Mouse (Mus musculus) cortical plate, adult 2 months (tissue): ENCODE results near the gene Ypel2. TPM values are rescaled to one million over a fixed set of nuclear protein-coding genes. Genes with fewer than 3 reads are reported as not detected.
A peak's percentile ranks its signal among the peaks of the same experiment; 100 is the strongest.

Experiments used
- H3K27ac ChIP-seq: fragments of 200-500 bp; 2 replicates; pipeline ENCODE4 v1.5.1; 2012; ENCODE audit warnings: low read length, control low read depth, inconsistent platforms; ENCODE audit not compliant: insufficient read depth
- H3K4me1 ChIP-seq: fragments of 200-500 bp; 2 replicates; pipeline ENCODE4 v1.6.1; 2011; ENCODE audit warnings: low read length; ENCODE audit not compliant: control insufficient read depth, insufficient read depth
- H3K4me3 ChIP-seq: fragments of 200-500 bp; 2 replicates; pipeline ENCODE4 v1.5.1; 2011; ENCODE audit warnings: mild to moderate bottlenecking, low read length, control low read depth; ENCODE audit not compliant: insufficient read depth
- CTCF ChIP-seq: fragments of 200-500 bp; IDR thresholded peaks from 2 replicates; pipeline ENCODE4 v1.5.1; 2011; ENCODE audit warnings: mild to moderate bottlenecking, control low read depth, low read length; ENCODE audit not compliant: insufficient read depth; ENCODE audit errors: extremely low read depth
- POLR2A ChIP-seq: fragments of 200-500 bp; IDR thresholded peaks from 2 replicates; pipeline ENCODE4 v1.6.1; 2011; ENCODE audit warnings: mild to moderate bottlenecking, low read length, control low read depth; ENCODE audit not compliant: insufficient read depth; ENCODE audit errors: extremely low read depth
- polyA plus RNA-seq: library from polyadenylated mRNA; depleted of rRNA; stranded (reverse); fragments of >200 nt; gene quantifications from 2 replicates; pipeline ENCODE4 v1.2.3, GENCODE M21; 2012

The Ypel2 gene
- polyA plus RNA-seq, 1 experiment, result 32.6 TPM

- H3K4me3 ChIP-seq, result no peak overlapping the region
- no peak for TF ChIP-seq POLR2A
- no peak for TF ChIP-seq CTCF
- H3K27ac ChIP-seq, result no peak overlapping the region
- H3K4me1 ChIP-seq, result peaks cover 19% of the 10 kb centered on the region
Observed at GRCm38 (mm10) chr11:86965079-86965478, 28.4 kb downstream of the Ypel2 start.

DNA sequence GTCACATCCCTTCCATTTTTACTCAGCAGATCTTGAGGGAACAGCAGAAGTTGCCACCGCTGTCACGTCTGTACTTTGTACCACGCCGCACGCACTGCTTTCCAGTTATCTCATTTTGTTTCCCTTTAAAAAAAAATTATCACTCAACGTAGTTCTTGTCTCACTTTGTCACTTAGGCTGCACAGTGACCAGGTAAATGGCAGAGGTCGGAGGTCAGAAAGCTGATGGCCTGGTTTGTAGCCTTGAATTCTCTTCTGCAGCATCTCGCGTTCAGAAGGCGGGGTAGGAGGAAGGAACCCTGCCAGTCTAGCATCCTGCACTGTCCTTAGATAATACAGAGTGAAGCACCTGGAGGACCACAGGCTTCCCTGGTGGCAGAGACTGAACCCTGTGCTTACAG, 29.8 kb downstream of the Ypel2 start:
- peaks cover 21% of the 10 kb centered on the region for H3K4me1 ChIP-seq
- H3K27ac ChIP-seq, result peak overlapping the region; percentile 20; the same call in 1 of the 2 replicates
- no peak for TF ChIP-seq CTCF
- TF ChIP-seq POLR2A, result no peak

DNA sequence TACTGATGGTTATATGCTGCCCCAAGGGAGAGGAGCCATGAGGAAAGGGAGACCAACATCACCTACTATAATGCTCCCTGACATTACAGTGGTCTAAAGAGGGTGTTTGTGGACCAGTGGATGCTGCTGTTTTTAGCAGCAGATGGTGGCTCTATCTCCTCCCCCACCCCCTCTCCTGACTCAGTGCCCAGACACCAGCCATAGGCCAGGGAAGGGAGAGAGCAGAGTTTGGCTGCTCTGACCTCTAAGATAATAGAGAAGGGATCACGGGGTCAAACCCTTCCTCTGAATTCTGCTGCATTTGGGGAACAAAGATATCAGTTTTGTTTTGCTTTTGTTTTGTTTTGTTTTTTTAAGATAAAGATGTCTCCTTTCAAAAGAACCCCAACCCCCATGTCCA, 30.5 kb downstream of the Ypel2 start:
- Histone ChIP-seq H3K27ac (peak overlapping the region; percentile 20), H3K4me1 (peaks cover 23% of the 10 kb centered on the region), H3K4me3 (no peak overlapping the region)
- no peak for TF ChIP-seq POLR2A
- no peak for TF ChIP-seq CTCF

More for the DNA sequence above, 29.8 kb downstream of the Ypel2 start:
- H3K4me3 ChIP-seq, result no peak overlapping the region

DNA sequence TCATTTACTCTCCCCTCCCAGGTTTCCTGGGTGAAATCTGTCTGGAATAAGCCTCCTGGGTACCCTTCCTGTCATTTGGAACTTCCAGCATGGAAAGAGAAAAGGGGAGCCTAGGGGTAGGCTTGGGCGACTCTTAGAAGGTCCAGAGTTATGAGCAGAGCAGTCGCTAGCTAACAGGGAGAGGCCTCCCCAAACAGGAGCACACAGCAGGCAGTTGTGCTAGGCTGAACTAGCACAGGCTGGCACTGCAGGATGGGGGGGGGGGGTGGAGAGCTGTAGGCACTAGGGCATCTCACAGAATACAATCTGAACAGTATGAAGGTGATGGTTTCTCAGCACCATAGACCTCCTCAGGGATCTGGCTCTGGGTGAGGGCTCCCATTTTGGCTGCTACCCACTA, 31.1 kb downstream of the Ypel2 start:
- no peak overlapping the region for H3K4me3 ChIP-seq
- H3K27ac ChIP-seq, result peak overlapping the region; percentile 84

GRCm38 (mm10) chr11:86961510-86962303, 31.8 kb downstream of the Ypel2 start:
- no peak for TF ChIP-seq CTCF
- TF ChIP-seq POLR2A, result no peak
- Histone ChIP-seq H3K4me3 (no peak overlapping the region), H3K4me1 (peaks cover 23% of the 10 kb centered on the region), H3K27ac (peak overlapping the region; percentile 84)

More for the DNA sequence above, 31.1 kb downstream of the Ypel2 start:
- H3K4me1 ChIP-seq, result peaks cover 23% of the 10 kb centered on the region
- TF ChIP-seq CTCF, result no peak
- no peak for TF ChIP-seq POLR2A

GRCm38 (mm10) chr11:86960331-86960730, 33.2 kb downstream of the Ypel2 start:
- TF ChIP-seq POLR2A, result no peak
- no peak for TF ChIP-seq CTCF
- no peak overlapping the region for H3K27ac ChIP-seq
- H3K4me1 ChIP-seq, result peaks cover 23% of the 10 kb centered on the region
- no peak overlapping the region for H3K4me3 ChIP-seq

- peak overlapping the region; percentile 10; the same call in 1 of the 2 replicates for H3K27ac ChIP-seq
Observed at GRCm38 (mm10) chr11:86958721-86959675, 34.5 kb downstream of the Ypel2 start.

DNA sequence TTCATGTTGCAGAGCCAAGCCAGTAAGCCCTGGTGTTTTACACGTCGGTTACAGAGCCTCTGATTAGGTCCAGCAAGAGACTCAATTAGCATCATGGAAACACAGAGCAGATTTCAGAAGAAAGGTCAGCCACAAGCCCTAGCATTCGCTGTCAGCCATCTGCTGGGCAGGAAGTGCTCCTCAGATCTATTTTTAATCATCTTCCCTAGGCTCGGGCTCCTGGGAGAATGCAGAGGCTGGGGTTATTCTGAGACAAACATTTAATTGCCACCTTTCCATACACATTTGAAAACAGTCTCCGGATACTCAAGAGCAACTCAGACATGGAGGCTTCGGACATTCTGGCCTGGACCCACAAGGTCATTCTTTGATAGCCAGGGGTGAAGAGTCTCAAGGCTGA, 35.3 kb downstream of the Ypel2 start:
- H3K4me1 ChIP-seq, result peaks cover 15% of the 10 kb centered on the region
- no peak overlapping the region for H3K4me3 ChIP-seq
- 0 out of 2 replicates have a peak overlapping the region, but pooled peaks have one; percentile 10 for H3K27ac ChIP-seq
- TF ChIP-seq POLR2A (no peak), CTCF (no peak)

More at GRCm38 (mm10) chr11:86958721-86959675, 34.5 kb downstream of the Ypel2 start:
- Histone ChIP-seq H3K4me1 (peaks cover 21% of the 10 kb centered on the region), H3K4me3 (no peak overlapping the region)
- TF ChIP-seq POLR2A (no peak), CTCF (no peak)

GRCm38 (mm10) chr11:86956363-86956762, 37.1 kb downstream of the Ypel2 start:
- TF ChIP-seq CTCF (no peak), POLR2A (no peak)
- H3K4me1 ChIP-seq, result peaks cover 9% of the 10 kb centered on the region; the same call in 1 of the 2 replicates
- no peak overlapping the region for H3K4me3 ChIP-seq
- no peak overlapping the region; the same call in 1 of the 2 replicates for H3K27ac ChIP-seq
